Mouse (Mus musculus): ENCODE results near the gene Hivep3.

GRCm38 (mm10) chr4:119775913-119776312 lies 42.3 kb downstream of the Hivep3 start:
- TF ChIP-seq CTCF (conservative IDR thresholded peaks at IDR 0.05; ENCODE audit: insufficient read depth, insufficient read length, low read depth, low read length) = no peak
- TF ChIP-seq POLR2A (IDR thresholded peaks at IDR 0.05; ENCODE audit: low read depth, low read length) = no peak
